Mouse (Mus musculus) E14TG2a.4 (cell line): Measurements from ENCODE around the gene Col1a1.

Experiments used
- CTCF ChIP-seq: conservative IDR thresholded peaks from 2 replicates; pipeline ENCODE4 v1.5.1; 2014; ENCODE audit warnings: low read length
- NANOG ChIP-seq: IDR thresholded peaks from 2 replicates; pipeline ENCODE4 v1.6.1; 2014; ENCODE audit warnings: borderline replicate concordance, low read length, mixed read lengths

GRCm38 (mm10) chr11:94987341-94987740 is 51.3 kb downstream of the Col1a1 start:
- TF ChIP-seq CTCF (no peak), NANOG (no peak)
